In genomic region chr19:6102169-6102853, GRCm38 (mm10) we compare ENCODE assay signal across 18 mouse cellular contexts. TPM values are rescaled to one million over a fixed set of nuclear protein-coding genes. Genes with fewer than 3 reads are reported as not detected.
DNase-seq lines count a peak whose midpoint lies in the region; ATAC-seq and TF ChIP-seq lines count a peak whose summit lies in the region.
"Had no signal": no experiment of that assay in that cellular context is flagged by ENCODE, and none has a peak within 500 bp of the region (broad histone marks: within the 10 kb centered on the region; RNA-seq: fewer than 3 reads in every experiment).

No protein-coding gene starts in this region.

- no peak overlapping the region for H3K27ac ChIP-seq in midbrain, embryonic 11.5 days (ENCODE audit: low read depth, low read length)
- H3K27ac ChIP-seq in midbrain, embryonic 14.5 days (replicated peaks; ENCODE audit: low read depth, low read length): no peak overlapping the region
- H3K27ac ChIP-seq in stomach, postnatal 0 days (replicated peaks): no peak overlapping the region
- H3K27ac ChIP-seq: midbrain, embryonic 12.5 days had no signal

- peak; percentile 67 for DNase-seq in midbrain, embryonic 11.5 days (ENCODE audit: low spot score, missing footprints)
- DNase-seq in midbrain, embryonic 14.5 days: no peak
- peak; percentile 47 for DNase-seq in stomach, postnatal 0 days (ENCODE audit: low spot score)
- no peak for DNase-seq in kidney, adult 11 months
- DNase-seq in urinary bladder, adult 18-20 months (ENCODE audit: low spot score in 2 of 2): no peak
- no peak for DNase-seq in urinary bladder, postnatal 36 days (ENCODE audit: low spot score in 2 of 2)
- DNase-seq: cerebellum, adult 18-20 months; forebrain, postnatal 0 days; gastrocnemius, postnatal 36 days; heart, postnatal 4 days; kidney, postnatal 10 days; lung, postnatal 10 days had no signal

- TF ChIP-seq CTCF in stomach, postnatal 0 days (IDR thresholded peaks at IDR 0.05; ENCODE audit: low read depth): no peak

- no peak overlapping the region for H3K4me2 ChIP-seq in midbrain, embryonic 11.5 days
- H3K4me2 ChIP-seq in midbrain, embryonic 14.5 days (ENCODE audit: low read length): no peak overlapping the region
- no peak overlapping the region for H3K4me2 ChIP-seq in stomach, postnatal 0 days (replicated peaks; ENCODE audit: low read depth)
- H3K4me2 ChIP-seq: heart, embryonic 11.5 days; midbrain, embryonic 12.5 days had no signal

- no peak overlapping the region for H3K9ac ChIP-seq in midbrain, embryonic 11.5 days (ENCODE audit: low read length)
- no peak overlapping the region for H3K9ac ChIP-seq in midbrain, embryonic 14.5 days (replicated peaks; ENCODE audit: low read length)
- no peak overlapping the region for H3K9ac ChIP-seq in stomach, postnatal 0 days (ENCODE audit: low read length)
- H3K9ac ChIP-seq: forebrain, postnatal 0 days; midbrain, embryonic 12.5 days had no signal

- no peak overlapping the region for H3K4me3 ChIP-seq in midbrain, embryonic 11.5 days (ENCODE audit: low read depth, low read length)
- no peak overlapping the region for H3K4me3 ChIP-seq in midbrain, embryonic 14.5 days (replicated peaks; ENCODE audit: low read depth, low read length)
- no peak overlapping the region for H3K4me3 ChIP-seq in stomach, postnatal 0 days (ENCODE audit: low read depth, low read length)
- H3K4me3 ChIP-seq: midbrain, embryonic 12.5 days had no signal

- ATAC-seq in midbrain, embryonic 11.5 days (ENCODE audit: low FRiP score): no peak
- ATAC-seq in midbrain, embryonic 14.5 days (ENCODE audit: low FRiP score, low TSS enrichment): no peak
- ATAC-seq in erythroid progenitor cell, adult 5-6 weeks (replicated peaks; ENCODE audit: low FRiP score, poor library complexity, severe bottlenecking): peak; percentile 97
- peak; percentile 72 for ATAC-seq in megakaryocyte progenitor cell, adult 5-6 weeks (replicated peaks; ENCODE audit: poor library complexity)
- ATAC-seq in stomach, postnatal 0 days (ENCODE audit: low FRiP score, low TSS enrichment): peak; percentile 76
- ATAC-seq: forebrain, postnatal 0 days had no signal

- TF ChIP-seq EP300 in stomach, postnatal 0 days (optimal IDR thresholded peaks at IDR 0.05): no peak

- H3K9me3 ChIP-seq in midbrain, embryonic 11.5 days (ENCODE audit: control insufficient read depth, low read length): no peaks in the 10 kb centered on the region
- no peaks in the 10 kb centered on the region for H3K9me3 ChIP-seq in midbrain, embryonic 14.5 days (ENCODE audit: control insufficient read depth, low read length)
- no peaks in the 10 kb centered on the region for H3K9me3 ChIP-seq in stomach, postnatal 0 days (ENCODE audit: control insufficient read depth, low read length)
- H3K9me3 ChIP-seq: midbrain, embryonic 12.5 days had no signal

- 77% methylated on average over 6 of the region's 6 CpGs for WGBS in midbrain, embryonic 11.5 days
- 83% methylated on average over 6 of the region's 6 CpGs for WGBS in midbrain, embryonic 14.5 days
- 66% methylated on average over 6 of the region's 6 CpGs for WGBS in stomach, postnatal 0 days

- no peaks in the 10 kb centered on the region; the same call in none of the 2 replicates for H3K36me3 ChIP-seq in midbrain, embryonic 11.5 days (ENCODE audit: control insufficient read depth, insufficient read depth, low read length)
- no peaks in the 10 kb centered on the region for H3K36me3 ChIP-seq in midbrain, embryonic 14.5 days (ENCODE audit: control insufficient read depth, insufficient read depth, low read length)
- no peaks in the 10 kb centered on the region for H3K36me3 ChIP-seq in stomach, postnatal 0 days (ENCODE audit: control insufficient read depth, insufficient read depth, low read length)

- H3K27me3 ChIP-seq in midbrain, embryonic 11.5 days (ENCODE audit: control insufficient read depth, insufficient read depth, low read length): no peaks in the 10 kb centered on the region
- H3K27me3 ChIP-seq in midbrain, embryonic 14.5 days (ENCODE audit: control insufficient read depth, insufficient read depth, low read length): no peaks in the 10 kb centered on the region
- H3K27me3 ChIP-seq in stomach, postnatal 0 days (ENCODE audit: control insufficient read depth, insufficient read depth, low read length): no peaks in the 10 kb centered on the region
- H3K27me3 ChIP-seq: midbrain, embryonic 12.5 days had no signal

- no peaks in the 10 kb centered on the region for H3K4me1 ChIP-seq in midbrain, embryonic 11.5 days (ENCODE audit: control insufficient read depth, insufficient read depth, low read length)
- H3K4me1 ChIP-seq in midbrain, embryonic 14.5 days (ENCODE audit: control insufficient read depth, insufficient read depth, low read length): no peaks in the 10 kb centered on the region
- H3K4me1 ChIP-seq in stomach, postnatal 0 days (replicated peaks; ENCODE audit: control insufficient read depth, insufficient read depth): no peaks in the 10 kb centered on the region
- H3K4me1 ChIP-seq: midbrain, embryonic 12.5 days had no signal

RNA-seq across cellular contexts. Expression of gene Naaladl1, which starts 3.3 kb away (rescaled TPM):
- 0.37 and 0.46 TPM in 2 replicates for polyA plus RNA-seq in midbrain, embryonic 11.5 days (2014; fragmentation: Nextera tagmentation; extraction: Ambion mirVana)
- polyA plus RNA-seq in midbrain, embryonic 14.5 days (2014; fragmentation: Nextera tagmentation; extraction: Ambion mirVana): 0.31 and 0.49 TPM in 2 replicates
- 14.7 and 15.9 TPM in 2 replicates for total RNA-seq in erythroid progenitor cell, adult 5-6 weeks (2015; ENCODE audit: low replicate concordance)
- total RNA-seq in erythroid progenitor cell, adult 5-6 weeks (2017; ENCODE audit: low replicate concordance): 6.4 and 9.8 TPM in 2 replicates
- total RNA-seq in megakaryocyte progenitor cell, adult 5-6 weeks (2015): 0.07 and 0.17 TPM in 2 replicates
- total RNA-seq in megakaryocyte progenitor cell, adult 5-6 weeks (2017): 0.21 TPM in 1 of 2 replicates, not detected in the other
- polyA plus RNA-seq in stomach, postnatal 0 days (2015; fragmentation: Nextera tagmentation; extraction: Ambion mirVana): 0.05 and 0.07 TPM in 2 replicates
- total RNA-seq: adrenal gland, adult 18-20 months; gastrocnemius, postnatal 36 days had no signal

RNA-seq across cellular contexts. Expression of gene AC131692.1, which starts 8.1 kb away (rescaled TPM):
- polyA plus RNA-seq in midbrain, embryonic 11.5 days (2014; fragmentation: Nextera tagmentation; extraction: Ambion mirVana): 0.27 and 0.40 TPM in 2 replicates
- polyA plus RNA-seq in midbrain, embryonic 14.5 days (2014; fragmentation: Nextera tagmentation; extraction: Ambion mirVana): not detected in 2 replicates
- total RNA-seq in erythroid progenitor cell, adult 5-6 weeks (2015; ENCODE audit: low replicate concordance): 21.4 TPM in 1 of 2 replicates, not detected in the other
- total RNA-seq in erythroid progenitor cell, adult 5-6 weeks (2017; ENCODE audit: low replicate concordance): 12.1 and 29.4 TPM in 2 replicates
- total RNA-seq in megakaryocyte progenitor cell, adult 5-6 weeks (2015): 0.30 and 0.73 TPM in 2 replicates
- 4.6 TPM in 1 of 2 replicates, not detected in the other for total RNA-seq in megakaryocyte progenitor cell, adult 5-6 weeks (2017)
- not detected in 2 replicates for polyA plus RNA-seq in stomach, postnatal 0 days (2015; fragmentation: Nextera tagmentation; extraction: Ambion mirVana)
- total RNA-seq: adrenal gland, adult 18-20 months; forebrain, postnatal 0 days; gastrocnemius, postnatal 36 days; left cerebral cortex, postnatal 10 days had no signal
- polyA plus RNA-seq: forebrain, postnatal 0 days; midbrain, embryonic 12.5 days had no signal

RNA-seq across cellular contexts. Expression of gene Sac3d1, which starts 16.1 kb away (rescaled TPM):
- 55.3 and 60.0 TPM in 2 replicates for polyA plus RNA-seq in midbrain, embryonic 11.5 days (2014; fragmentation: Nextera tagmentation; extraction: Ambion mirVana)
- polyA plus RNA-seq in midbrain, embryonic 14.5 days (2014; fragmentation: Nextera tagmentation; extraction: Ambion mirVana): 45.8 and 56.6 TPM in 2 replicates
- 2.5 and 5.9 TPM in 2 replicates for total RNA-seq in erythroid progenitor cell, adult 5-6 weeks (2015; ENCODE audit: low replicate concordance)
- 4.4 and 4.6 TPM in 2 replicates for total RNA-seq in erythroid progenitor cell, adult 5-6 weeks (2017; ENCODE audit: low replicate concordance)
- 12.0 and 16.9 TPM in 2 replicates for total RNA-seq in megakaryocyte progenitor cell, adult 5-6 weeks (2015)
- total RNA-seq in megakaryocyte progenitor cell, adult 5-6 weeks (2017): 5.5 and 6.3 TPM in 2 replicates
- polyA plus RNA-seq in stomach, postnatal 0 days (2015; fragmentation: Nextera tagmentation; extraction: Ambion mirVana): 26.8 and 29.4 TPM in 2 replicates

RNA-seq across cellular contexts. Expression of gene Cdca5, which starts 17.5 kb away (rescaled TPM):
- 61.2 and 66.3 TPM in 2 replicates for polyA plus RNA-seq in midbrain, embryonic 11.5 days (2014; fragmentation: Nextera tagmentation; extraction: Ambion mirVana)
- polyA plus RNA-seq in midbrain, embryonic 14.5 days (2014; fragmentation: Nextera tagmentation; extraction: Ambion mirVana): 4.7 and 8.6 TPM in 2 replicates
- total RNA-seq in erythroid progenitor cell, adult 5-6 weeks (2015; ENCODE audit: low replicate concordance): 70.3 and 72.1 TPM in 2 replicates
- total RNA-seq in erythroid progenitor cell, adult 5-6 weeks (2017; ENCODE audit: low replicate concordance): 56.7 and 64.8 TPM in 2 replicates
- total RNA-seq in megakaryocyte progenitor cell, adult 5-6 weeks (2015): 44.8 and 55.4 TPM in 2 replicates
- 35.5 and 42.8 TPM in 2 replicates for total RNA-seq in megakaryocyte progenitor cell, adult 5-6 weeks (2017)
- polyA plus RNA-seq in stomach, postnatal 0 days (2015; fragmentation: Nextera tagmentation; extraction: Ambion mirVana): 7.9 and 8.1 TPM in 2 replicates

RNA-seq across cellular contexts. Expression of gene Zfpl1, which starts 17.6 kb away (rescaled TPM):
- polyA plus RNA-seq in midbrain, embryonic 11.5 days (2014; fragmentation: Nextera tagmentation; extraction: Ambion mirVana): 63.4 and 63.5 TPM in 2 replicates
- polyA plus RNA-seq in midbrain, embryonic 14.5 days (2014; fragmentation: Nextera tagmentation; extraction: Ambion mirVana): 85.5 and 90.6 TPM in 2 replicates
- total RNA-seq in erythroid progenitor cell, adult 5-6 weeks (2015; ENCODE audit: low replicate concordance): 6.3 and 6.5 TPM in 2 replicates
- total RNA-seq in erythroid progenitor cell, adult 5-6 weeks (2017; ENCODE audit: low replicate concordance): 20.0 and 23.5 TPM in 2 replicates
- total RNA-seq in megakaryocyte progenitor cell, adult 5-6 weeks (2015): 12.0 and 14.9 TPM in 2 replicates
- 23.7 and 32.8 TPM in 2 replicates for total RNA-seq in megakaryocyte progenitor cell, adult 5-6 weeks (2017)
- 58.4 and 62.5 TPM in 2 replicates for polyA plus RNA-seq in stomach, postnatal 0 days (2015; fragmentation: Nextera tagmentation; extraction: Ambion mirVana)

Comparison
In these comparisons a context has a peak if more than half of its experiments do, and no peak if none do; other contexts are left out.
1. DNase-seq: peak in midbrain, embryonic 11.5 days (single experiment) and stomach, postnatal 0 days (single experiment); none in midbrain, embryonic 14.5 days (single experiment), kidney, adult 11 months (single experiment), urinary bladder, adult 18-20 months (0 of 2) and urinary bladder, postnatal 36 days (0 of 2).
2. ATAC-seq: peak in erythroid progenitor cell, adult 5-6 weeks (single experiment), megakaryocyte progenitor cell, adult 5-6 weeks (single experiment) and stomach, postnatal 0 days (single experiment); none in midbrain, embryonic 11.5 days (single experiment) and midbrain, embryonic 14.5 days (single experiment).